Mouse (Mus musculus) urinary bladder, postnatal 4 days (tissue): ENCODE results near the gene Olfr810.

Experiments
- DNase-seq, 2 experiments: peaks; one replicate each; pipeline ENCODE4 v3.0.0; 2021 to 2022; ENCODE audit warnings: low spot score in 2 of 2

Olfr810 gene

GRCm38 (mm10) chr10:129794817-129795216 is at the start of gene Olfr810:
TSS of gene Olfr810 (minus strand) at chr10:129794917.
- no peak for DNase-seq

GRCm38 (mm10) chr10:129804296-129804695 is 9.6 kb upstream of the Olfr810 start, which contains the start of gene Olfr811:
TSS of gene Olfr811 (minus strand) at chr10:129804396.
- no peak for DNase-seq

- DNase-seq, result no peak
Measured at GRCm38 (mm10) chr10:129778123-129778522, 16.6 kb downstream of the Olfr810 start.

- no peak for DNase-seq
Measured at GRCm38 (mm10) chr10:129774338-129774737, 20.4 kb downstream of the Olfr810 start, which contains the start of gene Olfr809. TSS of gene Olfr809 (plus strand) at chr10:129774638.

- DNase-seq, result no peak
Measured at GRCm38 (mm10) chr10:129765182-129765581, 29.5 kb downstream of the Olfr810 start, which contains the start of gene Olfr808. TSS of gene Olfr808 (plus strand) at chr10:129765482.

- no peak for DNase-seq
Measured at GRCm38 (mm10) chr10:129757693-129758092, 37.0 kb downstream of the Olfr810 start, which contains the start of gene Olfr807. TSS of gene Olfr807 (minus strand) at chr10:129757793.

GRCm38 (mm10) chr10:129741821-129742220 is 52.9 kb downstream of the Olfr810 start, which contains the start of gene Olfr806:
TSS of gene Olfr806 (minus strand) at chr10:129741921.
- DNase-seq, result no peak
